Mouse (Mus musculus): ENCODE results near the gene Slc2a9. TPM values are rescaled to one million over a fixed set of nuclear protein-coding genes. Genes with fewer than 3 reads are reported as not detected.

Gene Slc2a9
- 0.53 and 0.97 TPM in 2 replicates for polyA plus RNA-seq (2021; fragmentation: Nextera tagmentation)
- long read RNA-seq, experiment 1, partial matches to known transcripts = 1 of 2 reads
- long read RNA-seq, experiment 1, other reads (novel, unspliced or antisense) = 1 of 2 reads
- long read RNA-seq, experiment 2 = 0 reads

DNA sequence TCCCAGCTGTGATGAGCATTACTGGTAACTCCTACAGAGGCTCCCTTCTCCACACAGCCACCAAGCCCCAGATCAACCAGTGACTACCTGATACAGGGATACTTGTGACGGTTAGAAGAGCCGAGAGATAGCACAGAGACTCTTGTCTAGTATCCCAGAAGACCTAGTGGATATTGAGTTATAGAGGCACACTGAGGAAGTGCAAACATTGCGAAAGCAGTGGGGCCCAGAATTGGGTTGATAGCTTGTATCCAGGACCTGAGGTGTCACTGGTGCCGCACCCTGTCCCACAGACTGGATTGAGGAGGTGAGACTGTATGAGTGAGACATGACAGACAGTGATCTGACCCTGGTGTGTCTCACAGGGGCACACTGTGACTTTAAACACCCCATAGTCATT lies at the start of gene Slc2a9:
Gene Slc2a9 (minus strand): TSS at position 152 of the 400 bp plus-strand sequence.

GRCm38 (mm10) chr5:38318966-38319786 lies 183.8 kb downstream of the Slc2a9 start, which contains the start of gene Drd5:
Gene Drd5, plus strand, starts transcription at chr5:38319367.

Other genes starting within 250 kb of the Slc2a9 start
- gene Tmem128, start 243.0 kb downstream of the Slc2a9 start, polyA plus RNA-seq (2021; fragmentation: Nextera tagmentation) = 45.7 and 63.8 TPM in 2 replicates
- gene Otop1, start 227.2 kb downstream of the Slc2a9 start, polyA plus RNA-seq (2021; fragmentation: Nextera tagmentation) = not detected in 2 replicates
- gene Drd5, start 183.8 kb downstream of the Slc2a9 start, polyA plus RNA-seq (2021; fragmentation: Nextera tagmentation) = 0.87 and 1.3 TPM in 2 replicates
- gene Wdr1, start 60.1 kb upstream of the Slc2a9 start, polyA plus RNA-seq (2021; fragmentation: Nextera tagmentation) = 105 and 134 TPM in 2 replicates
- 2.1 and 3.4 TPM in 2 replicates for gene Zfp518b, start 181.7 kb upstream of the Slc2a9 start, polyA plus RNA-seq (2021; fragmentation: Nextera tagmentation)

All from left cerebral cortex, adult 6 months (tissue).